Mouse (Mus musculus): ENCODE measurements around the gene Zfp444. TPM values are rescaled to one million over a fixed set of nuclear protein-coding genes. Genes with fewer than 3 reads are reported as not detected.

The Zfp444 gene
- polyA plus RNA-seq, 1 experiment = 30.9 TPM

- peaks cover 15% of the 10 kb centered on the region for H3K36me3 ChIP-seq (ENCODE audit: control insufficient read depth, insufficient read depth)
- TF ChIP-seq MYOG (IDR thresholded peaks at IDR 0.05; ENCODE audit: control insufficient read depth, extremely low read depth, insufficient read length) (no peak), MAX (IDR thresholded peaks at IDR 0.05) (no peak), CTCF (IDR thresholded peaks at IDR 0.05; ENCODE audit: control insufficient read depth, insufficient read depth, insufficient read length) (no peak), CEBPB (IDR thresholded peaks at IDR 0.05; ENCODE audit: low read depth) (no peak), USF1 (IDR thresholded peaks at IDR 0.05; ENCODE audit: low read depth) (no peak), MYOD1 (IDR thresholded peaks at IDR 0.05; ENCODE audit: control insufficient read depth, insufficient read length, low read depth) (no peak), FOSL1 (IDR thresholded peaks at IDR 0.05; ENCODE audit: insufficient read depth, low read length, poor library complexity, severe bottlenecking) (no peak)
- no peak overlapping the region for H3K4me3 ChIP-seq (ENCODE audit: insufficient read depth, poor library complexity, severe bottlenecking)
- peaks cover 74% of the 10 kb centered on the region for H3K79me2 ChIP-seq (ENCODE audit: control insufficient read depth, insufficient read depth)
- H3ac ChIP-seq (ENCODE audit: control insufficient read depth, insufficient read length, low read depth) = no peak overlapping the region
- H3K79me3 ChIP-seq (ENCODE audit: low read depth) = peaks cover 58% of the 10 kb centered on the region
- no peaks in the 10 kb centered on the region for H3K27me3 ChIP-seq (ENCODE audit: control insufficient read depth, insufficient read depth, insufficient read length)
These were observed 28.0 kb upstream of the Zfp444 start for GRCm38 (mm10) chr7:6143991-6144531.

- no peak overlapping the region for H3ac ChIP-seq (ENCODE audit: control insufficient read depth, insufficient read length, low read depth)
- no peak overlapping the region for H3K4me3 ChIP-seq (ENCODE audit: insufficient read depth, poor library complexity, severe bottlenecking)
- no peaks in the 10 kb centered on the region for H3K27me3 ChIP-seq (ENCODE audit: control insufficient read depth, insufficient read depth, insufficient read length)
- peaks cover 10% of the 10 kb centered on the region for H3K36me3 ChIP-seq (ENCODE audit: control insufficient read depth, insufficient read depth)
- TF ChIP-seq MYOG (IDR thresholded peaks at IDR 0.05; ENCODE audit: control insufficient read depth, extremely low read depth, insufficient read length) (no peak), USF1 (IDR thresholded peaks at IDR 0.05; ENCODE audit: low read depth) (no peak), MAX (IDR thresholded peaks at IDR 0.05) (no peak), MYOD1 (IDR thresholded peaks at IDR 0.05; ENCODE audit: control insufficient read depth, insufficient read length, low read depth) (no peak), CEBPB (IDR thresholded peaks at IDR 0.05; ENCODE audit: low read depth) (no peak)
- H3K79me2 ChIP-seq (ENCODE audit: control insufficient read depth, insufficient read depth) = peaks cover 89% of the 10 kb centered on the region
- peaks cover 74% of the 10 kb centered on the region for H3K79me3 ChIP-seq (ENCODE audit: low read depth)
These were observed 26.4 kb upstream of the Zfp444 start for GRCm38 (mm10) chr7:6145423-6146188.

- peaks cover 80% of the 10 kb centered on the region for H3K79me3 ChIP-seq (ENCODE audit: low read depth)
- peaks cover 93% of the 10 kb centered on the region for H3K79me2 ChIP-seq (ENCODE audit: control insufficient read depth, insufficient read depth)
- TF ChIP-seq CTCF (IDR thresholded peaks at IDR 0.05; ENCODE audit: control insufficient read depth, insufficient read depth, insufficient read length) (no peak), MAX (IDR thresholded peaks at IDR 0.05) (no peak), MYOD1 (IDR thresholded peaks at IDR 0.05; ENCODE audit: control insufficient read depth, insufficient read length, low read depth) (no peak), CEBPB (IDR thresholded peaks at IDR 0.05; ENCODE audit: low read depth) (no peak), MYOG (IDR thresholded peaks at IDR 0.05; ENCODE audit: control insufficient read depth, extremely low read depth, insufficient read length) (no peak), FOSL1 (IDR thresholded peaks at IDR 0.05; ENCODE audit: insufficient read depth, low read length, poor library complexity, severe bottlenecking) (no peak), USF1 (IDR thresholded peaks at IDR 0.05; ENCODE audit: low read depth) (no peak)
- no peak overlapping the region for H3ac ChIP-seq (ENCODE audit: control insufficient read depth, insufficient read length, low read depth)
- no peak overlapping the region for H3K4me3 ChIP-seq (ENCODE audit: insufficient read depth, poor library complexity, severe bottlenecking)
- H3K36me3 ChIP-seq (ENCODE audit: control insufficient read depth, insufficient read depth) = peaks cover 3% of the 10 kb centered on the region
- H3K27me3 ChIP-seq (ENCODE audit: control insufficient read depth, insufficient read depth, insufficient read length) = no peaks in the 10 kb centered on the region
These were observed 25.6 kb upstream of the Zfp444 start for GRCm38 (mm10) chr7:6146194-6146981.

GRCm38 (mm10) chr7:6146982-6147325 is 25.1 kb upstream of the Zfp444 start:
- H3K27me3 ChIP-seq (ENCODE audit: control insufficient read depth, insufficient read depth, insufficient read length) = no peaks in the 10 kb centered on the region
- TF ChIP-seq CTCF (IDR thresholded peaks at IDR 0.05; ENCODE audit: control insufficient read depth, insufficient read depth, insufficient read length) = no peak
- no peak for TF ChIP-seq MYOD1 (IDR thresholded peaks at IDR 0.05; ENCODE audit: control insufficient read depth, insufficient read length, low read depth)
- TF ChIP-seq MAX (IDR thresholded peaks at IDR 0.05) = no peak
- TF ChIP-seq FOSL1 (IDR thresholded peaks at IDR 0.05; ENCODE audit: insufficient read depth, low read length, poor library complexity, severe bottlenecking) = no peak
- TF ChIP-seq MYOG (IDR thresholded peaks at IDR 0.05; ENCODE audit: control insufficient read depth, extremely low read depth, insufficient read length) = no peak
- no peak for TF ChIP-seq CEBPB (IDR thresholded peaks at IDR 0.05; ENCODE audit: low read depth)
- TF ChIP-seq USF1 (IDR thresholded peaks at IDR 0.05; ENCODE audit: low read depth) = no peak
- no peak overlapping the region for H3K4me3 ChIP-seq (ENCODE audit: insufficient read depth, poor library complexity, severe bottlenecking)
- H3K36me3 ChIP-seq (ENCODE audit: control insufficient read depth, insufficient read depth) = no peaks in the 10 kb centered on the region
- peaks cover 86% of the 10 kb centered on the region for H3K79me3 ChIP-seq (ENCODE audit: low read depth)
- no peak overlapping the region for H3ac ChIP-seq (ENCODE audit: control insufficient read depth, insufficient read length, low read depth)
- H3K79me2 ChIP-seq (ENCODE audit: control insufficient read depth, insufficient read depth) = peaks cover 93% of the 10 kb centered on the region

GRCm38 (mm10) chr7:6147688-6148087 is 24.3 kb upstream of the Zfp444 start:
- H3K4me3 ChIP-seq (ENCODE audit: insufficient read depth, poor library complexity, severe bottlenecking) = no peak overlapping the region
- no peaks in the 10 kb centered on the region for H3K36me3 ChIP-seq (ENCODE audit: control insufficient read depth, insufficient read depth)
- no peak for TF ChIP-seq MAX (IDR thresholded peaks at IDR 0.05)
- TF ChIP-seq CEBPB (IDR thresholded peaks at IDR 0.05; ENCODE audit: low read depth) = no peak
- no peak for TF ChIP-seq MYOG (IDR thresholded peaks at IDR 0.05; ENCODE audit: control insufficient read depth, extremely low read depth, insufficient read length)
- no peak for TF ChIP-seq USF1 (IDR thresholded peaks at IDR 0.05; ENCODE audit: low read depth)
- no peak for TF ChIP-seq FOSL1 (IDR thresholded peaks at IDR 0.05; ENCODE audit: insufficient read depth, low read length, poor library complexity, severe bottlenecking)
- TF ChIP-seq MYOD1 (IDR thresholded peaks at IDR 0.05; ENCODE audit: control insufficient read depth, insufficient read length, low read depth) = no peak
- no peak for TF ChIP-seq CTCF (IDR thresholded peaks at IDR 0.05; ENCODE audit: control insufficient read depth, insufficient read depth, insufficient read length)
- no peaks in the 10 kb centered on the region for H3K27me3 ChIP-seq (ENCODE audit: control insufficient read depth, insufficient read depth, insufficient read length)
- H3ac ChIP-seq (ENCODE audit: control insufficient read depth, insufficient read length, low read depth) = no peak overlapping the region
- peaks cover 99% of the 10 kb centered on the region for H3K79me2 ChIP-seq (ENCODE audit: control insufficient read depth, insufficient read depth)
- H3K79me3 ChIP-seq (ENCODE audit: low read depth) = peaks cover 92% of the 10 kb centered on the region
